Mouse (Mus musculus) frontal cortex, postnatal 25 days (tissue): ENCODE results near the gene Sept1.
"Not testable (repeated sequence)": the region's sequence is repeated elsewhere in the genome, so short reads cannot be mapped to it uniquely, and the experiment has no call there.

Source experiments
- DNase-seq, 2 experiments: peaks; one replicate each; pipeline ENCODE4 v3.0.0; 2022; ENCODE audit warnings: low spot score in 2 of 2

Sept1 gene

GRCm38 (mm10) chr7:127194011-127194632 is 38.8 kb downstream of the Sept1 start:
- no peak for DNase-seq

- no peak for DNase-seq
Observed at GRCm38 (mm10) chr7:127192989-127193388, 39.9 kb downstream of the Sept1 start.

- no peak for DNase-seq
Observed at GRCm38 (mm10) chr7:127190672-127191071, 42.3 kb downstream of the Sept1 start.

GRCm38 (mm10) chr7:127188305-127189276 is 44.3 kb downstream of the Sept1 start:
- no peak for DNase-seq

GRCm38 (mm10) chr7:127187351-127187750 is 45.6 kb downstream of the Sept1 start:
- DNase-seq: no peak

GRCm38 (mm10) chr7:127185601-127186000 is 47.3 kb downstream of the Sept1 start:
- DNase-seq: no peak

GRCm38 (mm10) chr7:127184720-127185119 is 48.2 kb downstream of the Sept1 start:
- DNase-seq: no peak

- no peak for DNase-seq
Observed at GRCm38 (mm10) chr7:127183828-127184227, 49.1 kb downstream of the Sept1 start.

GRCm38 (mm10) chr7:127183345-127183744 is 49.6 kb downstream of the Sept1 start:
- DNase-seq: no peak

GRCm38 (mm10) chr7:127181724-127182123 is 51.2 kb downstream of the Sept1 start:
- not testable (repeated sequence) for DNase-seq

- DNase-seq: no peak
Observed at GRCm38 (mm10) chr7:127180783-127181182, 52.1 kb downstream of the Sept1 start.

GRCm38 (mm10) chr7:127176937-127177336 is 56.0 kb downstream of the Sept1 start:
- DNase-seq: no peak

GRCm38 (mm10) chr7:127166501-127166900 is 66.4 kb downstream of the Sept1 start:
- no peak for DNase-seq

- DNase-seq: no peak
Observed at GRCm38 (mm10) chr7:127165607-127166493, 67.1 kb downstream of the Sept1 start.
